Mouse (Mus musculus): ENCODE results near the gene Osm.

- TF ChIP-seq CTCF (IDR thresholded peaks at IDR 0.05; ENCODE audit: borderline replicate concordance, extremely low read depth, insufficient read depth, insufficient read length) (no peak), POLR2A (IDR thresholded peaks at IDR 0.05; ENCODE audit: borderline replicate concordance, extremely low read depth, insufficient read depth, insufficient read length, poor library complexity, severe bottlenecking) (no peak)
Measured at GRCm38 (mm10) chr11:4252886-4253285, 16.7 kb downstream of the Osm start.
